Mouse (Mus musculus) gastrocnemius, postnatal 10 days (tissue): Measurements from ENCODE around the gene A630023A22Rik. TPM values are rescaled to one million over a fixed set of nuclear protein-coding genes. Genes with fewer than 3 reads are reported as not detected.

Experiments
- DNase-seq: peaks from one replicate; pipeline ENCODE4 v3.0.0; 2021; ENCODE audit warnings: mixed read lengths
- long read RNA-seq, 2 experiments: library from polyadenylated mRNA; stranded (forward); transcript quantifications; one replicate each; pipeline ENCODE4 v2.0.0; 2021
- total RNA-seq, 2 experiments: library from RNA; stranded (reverse); gene quantifications; 2 replicates each; pipeline ENCODE4 v1.2.3; 2021

The A630023A22Rik gene
- total RNA-seq: not detected
- long read RNA-seq, experiment 1: 0 reads
- long read RNA-seq, experiment 2: 0 reads

DNA sequence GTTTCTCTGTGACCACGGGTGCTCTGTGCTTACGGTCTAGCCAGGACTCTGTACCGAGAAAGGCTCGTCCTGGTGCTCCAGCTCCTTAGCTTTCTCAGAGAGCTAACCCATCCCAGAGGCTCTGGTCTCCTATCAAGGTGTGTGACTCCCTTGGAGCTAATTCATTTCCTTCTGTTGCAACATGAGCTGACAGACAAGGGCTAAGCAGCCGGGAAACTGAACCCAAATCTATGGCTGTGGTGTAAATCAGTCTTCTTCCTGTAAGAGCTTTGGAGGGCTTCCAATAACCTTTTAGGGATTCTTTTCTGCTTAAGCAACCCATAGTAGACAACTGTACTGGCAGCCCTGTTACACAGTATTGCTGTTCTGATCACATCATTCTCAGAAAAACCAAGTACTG, at the start of gene A630023A22Rik:
TSS of gene A630023A22Rik (minus strand) at position 154 of the 400 bp plus-strand sequence.
- DNase-seq: no peak

- peak; percentile 48 for DNase-seq
Observed at GRCm38 (mm10) chr14:34152342-34152741, 49.8 kb upstream of the A630023A22Rik start, which contains the start of gene Npy4r. Npy4r (minus strand) TSS chr14:34152489.

- DNase-seq: no peak
Observed at GRCm38 (mm10) chr14:34142915-34143314, 40.4 kb upstream of the A630023A22Rik start.

- no peak for DNase-seq
Observed at GRCm38 (mm10) chr14:34142316-34142715, 39.8 kb upstream of the A630023A22Rik start.

DNA sequence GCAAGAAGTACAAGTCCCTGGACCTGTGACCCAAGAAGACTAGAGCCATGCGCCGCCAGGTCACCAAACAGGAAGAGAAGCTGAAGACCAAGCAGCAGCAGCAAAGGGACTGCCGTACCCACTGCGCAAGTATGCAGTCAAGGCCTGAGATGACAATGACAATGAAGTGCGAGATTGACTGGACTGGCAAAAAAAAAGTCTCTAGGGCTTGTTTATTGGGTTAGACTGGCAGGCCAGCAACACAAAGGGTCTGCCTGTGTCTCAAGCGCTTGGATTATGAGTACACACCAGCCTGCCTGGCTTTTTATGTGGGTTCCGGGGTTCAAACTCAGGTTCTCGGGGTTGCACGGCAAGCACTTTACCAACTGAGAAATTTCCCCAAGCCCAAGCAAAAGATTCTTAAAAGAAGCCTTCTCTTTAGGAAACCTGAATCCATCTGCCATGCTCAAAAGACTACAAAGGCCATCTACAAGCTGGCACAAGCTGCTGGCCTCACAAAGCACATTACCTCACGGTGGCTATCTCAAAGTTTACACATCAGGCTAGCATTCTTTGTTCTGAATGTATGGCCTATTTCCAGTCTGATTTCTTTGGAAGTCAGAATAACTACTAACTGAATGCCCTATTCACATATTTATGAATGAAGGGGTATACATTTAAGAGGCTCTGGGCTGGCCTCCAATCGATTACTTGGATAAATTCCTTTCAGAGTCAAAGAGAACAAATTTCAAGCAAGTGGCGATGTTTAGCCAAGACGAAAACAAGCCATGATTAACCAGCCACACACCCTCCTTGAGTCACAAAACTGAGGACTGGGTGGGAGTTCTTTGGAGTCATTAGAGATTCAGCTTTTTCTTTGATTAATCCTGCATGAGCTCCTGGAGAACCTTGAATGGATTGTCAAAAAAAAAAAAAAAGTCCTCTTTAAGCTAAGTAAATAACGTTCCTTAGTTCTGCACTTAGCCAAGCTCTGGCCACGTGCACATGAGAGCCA, 37.4 kb upstream of the A630023A22Rik start:
- DNase-seq: no peak

- DNase-seq: no peak
Observed at GRCm38 (mm10) chr14:34135391-34135790, 32.8 kb upstream of the A630023A22Rik start.

- no peak for DNase-seq
Observed at GRCm38 (mm10) chr14:34131216-34131615, 28.7 kb upstream of the A630023A22Rik start.

- no peak for DNase-seq
Observed at GRCm38 (mm10) chr14:34121691-34122090, 19.1 kb upstream of the A630023A22Rik start.

DNA sequence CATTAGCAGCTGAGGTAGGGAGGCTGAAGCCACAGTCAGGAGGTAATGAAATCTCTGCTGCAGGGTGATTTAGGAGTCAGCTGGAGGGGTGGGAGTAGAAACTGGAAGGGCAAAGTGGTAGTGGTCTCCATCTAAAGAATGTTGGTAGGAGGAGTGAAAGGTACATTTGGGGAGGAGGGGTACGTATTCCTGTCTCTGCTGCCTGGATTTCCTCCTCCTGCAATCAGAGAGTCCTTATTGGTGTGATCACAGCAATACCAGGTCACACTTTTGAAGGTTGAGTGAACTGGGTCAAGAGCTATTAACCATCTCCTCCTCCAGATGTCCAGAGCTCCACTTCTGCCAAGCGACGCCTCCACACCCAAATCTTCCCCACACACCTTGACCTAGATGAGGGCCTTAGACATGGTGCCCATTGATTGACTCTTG, 18.4 kb upstream of the A630023A22Rik start:
- DNase-seq: no peak

DNA sequence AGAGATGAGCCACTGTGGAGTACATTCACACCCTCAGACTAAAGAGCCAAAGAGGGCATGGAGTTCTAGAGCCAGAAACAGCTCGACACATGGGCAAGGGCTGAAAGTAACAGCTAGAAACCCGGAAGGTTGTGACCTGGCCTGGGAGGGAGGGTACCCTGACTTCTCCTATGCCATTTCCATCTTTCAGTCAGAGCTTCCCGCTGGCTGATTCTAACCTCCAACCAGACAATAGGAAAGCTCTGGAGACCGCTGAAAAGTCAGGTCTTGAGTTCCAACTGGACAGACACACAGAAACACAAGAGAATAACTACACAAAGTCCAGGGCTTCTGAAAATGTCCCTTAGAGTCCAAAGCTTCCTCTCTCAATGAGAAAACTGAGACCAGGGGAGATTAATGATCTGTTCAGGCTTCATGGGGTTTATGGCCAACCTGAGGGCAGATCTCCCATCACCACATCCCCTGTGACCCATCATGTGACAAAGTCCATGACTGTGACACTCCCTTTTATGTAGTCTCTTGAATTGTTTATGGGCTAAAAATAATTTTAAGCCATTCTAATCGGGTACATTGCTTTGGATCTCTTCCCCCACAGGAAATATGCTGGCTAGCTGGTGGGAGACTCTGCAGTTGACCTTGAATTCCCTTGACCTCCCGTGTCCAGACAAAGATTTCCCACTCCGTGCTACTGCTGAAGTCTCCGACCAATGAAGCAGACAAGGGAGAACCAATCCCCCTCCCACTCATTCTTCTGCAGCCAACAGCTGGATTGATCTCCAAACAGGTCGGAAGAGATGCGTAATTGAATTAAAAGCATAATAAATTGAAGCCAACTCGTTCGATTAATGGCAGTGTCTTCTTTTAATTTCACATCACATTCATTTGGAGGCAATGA, 17.7 kb upstream of the A630023A22Rik start:
- no peak for DNase-seq

- DNase-seq: no peak
Observed at GRCm38 (mm10) chr14:34119046-34119723, 16.6 kb upstream of the A630023A22Rik start.

- no peak for DNase-seq
Observed at GRCm38 (mm10) chr14:34114311-34114710, 11.8 kb upstream of the A630023A22Rik start.

DNA sequence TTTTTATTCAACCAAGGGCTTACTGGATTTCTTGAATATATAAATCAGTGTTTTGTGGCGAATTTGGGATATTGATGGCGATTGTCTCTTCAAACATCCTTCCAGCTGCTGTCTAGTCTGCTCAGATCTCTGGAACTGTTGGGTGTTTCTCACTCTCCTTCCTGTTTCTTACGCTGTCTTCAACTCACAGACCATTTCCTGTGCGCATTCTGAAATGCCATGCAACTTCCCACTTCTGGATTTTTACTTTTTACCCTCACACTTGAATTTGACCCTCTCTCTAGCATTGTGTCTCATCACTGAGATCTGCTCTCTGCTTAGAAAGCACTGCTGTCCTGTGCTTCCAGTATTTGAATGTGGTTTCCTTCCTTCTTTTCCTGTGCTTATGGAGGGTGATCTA, 5.0 kb upstream of the A630023A22Rik start:
- no peak for DNase-seq

DNA sequence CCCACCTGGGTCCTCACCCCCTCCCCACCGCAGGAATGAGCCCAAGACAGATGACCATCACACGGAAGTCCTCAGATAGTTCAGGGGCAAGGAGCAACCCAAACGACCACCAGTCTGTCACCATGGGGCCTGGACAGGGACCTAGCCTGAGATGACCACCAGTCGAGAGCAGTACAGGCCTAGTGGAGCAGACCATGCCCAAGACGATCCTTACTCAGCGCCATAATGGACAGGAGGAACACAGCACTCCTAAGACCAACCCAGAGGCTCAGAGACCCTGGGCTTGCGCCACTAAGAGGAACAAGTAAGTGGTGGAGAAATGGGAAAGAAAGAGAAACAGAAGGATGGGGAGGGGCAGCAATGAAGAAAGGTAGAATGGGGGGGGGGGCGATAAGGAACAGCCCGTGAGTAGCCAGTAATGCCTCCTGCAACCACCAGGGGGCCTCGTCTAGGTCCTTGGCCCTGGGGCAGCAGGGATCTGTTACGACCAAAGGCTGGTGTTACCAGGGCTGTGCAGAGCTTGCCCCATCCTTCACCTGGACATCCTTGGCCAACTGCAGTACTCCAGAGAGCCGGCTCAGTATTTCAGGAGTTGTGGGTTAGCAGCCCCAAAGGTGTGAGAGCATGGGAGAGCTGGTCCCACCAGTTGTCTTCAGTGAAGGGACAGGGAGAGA, 4.0 kb upstream of the A630023A22Rik start:
- peak; percentile 63 for DNase-seq

DNA sequence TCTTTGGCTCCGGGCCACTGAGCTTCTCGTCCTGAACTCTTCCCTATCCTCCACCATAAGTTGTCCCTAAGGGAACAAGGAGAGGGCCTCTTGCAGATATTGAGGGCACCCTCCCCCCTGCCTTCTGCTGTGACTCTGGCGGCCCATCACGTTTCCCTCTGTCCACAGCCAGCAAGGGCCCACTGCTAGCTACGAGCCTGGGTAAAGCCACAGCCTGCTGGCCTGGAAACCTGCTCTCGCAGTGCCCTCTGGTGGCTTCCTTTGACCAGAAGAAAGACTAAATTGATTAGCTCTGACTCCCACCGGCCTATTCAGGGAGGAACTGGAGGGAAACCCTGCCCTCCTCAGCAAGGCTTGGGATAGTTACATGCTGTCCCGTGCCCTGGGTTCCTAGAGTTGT, 2.3 kb upstream of the A630023A22Rik start:
- DNase-seq: peak; percentile 70

DNA sequence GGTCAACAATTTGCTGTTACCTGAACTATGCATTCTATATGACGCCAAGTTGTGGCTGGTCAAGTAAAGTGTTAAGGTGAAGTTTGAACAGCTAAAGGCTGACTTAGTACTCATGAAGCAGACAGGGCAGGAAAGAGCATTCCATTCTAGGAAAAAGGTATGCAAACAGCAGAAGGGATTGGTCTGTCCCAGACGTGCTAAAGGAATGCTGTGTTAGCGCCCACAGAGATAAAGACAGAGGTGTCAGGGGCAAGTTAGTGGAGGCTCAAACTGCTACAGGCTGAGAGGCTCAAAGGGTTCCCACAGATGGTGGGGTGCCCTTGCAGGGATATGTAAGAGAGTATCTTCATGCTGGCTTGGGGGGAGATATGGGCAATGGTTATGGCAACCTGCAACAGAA, 1.3 kb upstream of the A630023A22Rik start:
- DNase-seq: no peak

DNA sequence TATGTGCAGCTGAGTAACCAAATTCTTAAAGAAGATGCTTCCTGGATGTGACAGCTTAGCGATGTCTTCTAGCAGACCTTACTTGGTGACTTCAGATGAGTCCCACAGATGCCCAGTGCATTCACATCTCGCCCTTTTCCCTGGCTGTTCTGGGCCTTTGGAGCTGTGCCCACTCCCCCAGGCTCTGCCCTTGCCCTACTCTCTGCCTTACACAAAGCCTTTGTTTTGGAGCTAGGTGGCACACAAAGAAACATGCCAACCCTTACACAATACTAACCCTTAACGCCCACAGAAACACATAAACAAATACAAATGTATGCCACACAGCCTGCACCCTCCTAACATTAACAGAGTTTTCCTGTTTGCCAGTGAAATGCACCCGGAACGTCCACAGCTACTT, 6.4 kb downstream of the A630023A22Rik start:
- DNase-seq: no peak

DNA sequence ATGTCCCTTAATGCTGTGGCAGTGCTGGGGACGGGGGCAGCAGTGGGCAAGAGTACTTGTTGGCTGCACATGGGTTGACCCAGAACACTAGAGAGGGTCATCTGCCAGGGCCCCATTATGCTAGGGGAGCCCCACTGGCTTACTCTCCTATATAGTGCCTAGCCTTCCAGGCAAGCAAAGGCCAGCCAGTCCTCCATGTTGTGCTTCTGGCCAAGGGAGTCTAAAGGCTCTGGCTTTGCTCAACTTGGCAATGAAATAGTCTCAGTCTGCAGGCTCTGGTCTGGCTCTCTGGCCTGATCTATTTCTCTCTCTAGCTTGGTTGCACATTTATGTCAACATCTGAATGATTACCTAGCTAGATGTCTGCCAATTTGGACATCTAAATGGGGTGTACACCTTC, 9.7 kb downstream of the A630023A22Rik start:
- no peak for DNase-seq

DNA sequence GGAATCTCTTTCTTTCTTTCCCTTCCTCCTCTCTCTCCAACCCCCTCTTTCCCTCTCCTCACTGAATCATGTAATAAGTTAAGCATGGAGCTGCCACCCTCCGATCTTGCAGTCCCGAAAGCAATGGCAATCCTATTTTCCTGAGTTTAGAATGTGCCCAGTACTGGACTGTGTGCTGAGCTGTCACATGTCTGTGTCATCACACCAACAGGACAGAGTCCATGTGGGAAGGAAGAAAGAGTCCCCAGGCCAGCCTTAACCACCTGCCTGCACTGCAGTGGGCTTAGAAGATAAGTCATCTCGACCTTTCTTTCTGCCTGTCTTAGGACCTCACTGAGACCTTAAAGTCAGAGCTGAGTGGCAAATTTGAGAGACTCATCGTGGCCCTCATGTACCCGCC, 11.1 kb downstream of the A630023A22Rik start:
- no peak for DNase-seq

DNA sequence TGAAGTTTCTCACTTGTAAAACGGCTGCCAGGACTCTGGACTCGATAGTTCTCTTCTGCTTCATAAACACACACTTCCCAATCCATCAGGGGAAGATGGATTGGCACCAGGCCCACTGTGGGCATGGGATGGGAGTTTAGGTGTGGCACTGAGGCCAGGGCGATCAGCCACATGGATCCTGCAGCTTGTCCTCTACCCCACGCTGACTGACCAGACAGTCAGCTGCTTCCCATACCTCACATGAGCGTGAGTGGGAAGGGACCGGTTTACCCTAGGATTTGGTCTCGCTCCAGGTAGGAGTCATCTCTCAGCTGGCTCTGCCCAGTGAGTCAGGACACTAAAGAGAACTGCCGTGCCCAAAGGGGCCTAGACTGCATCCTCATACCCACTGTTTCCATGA, 12.8 kb downstream of the A630023A22Rik start:
- DNase-seq: no peak

DNA sequence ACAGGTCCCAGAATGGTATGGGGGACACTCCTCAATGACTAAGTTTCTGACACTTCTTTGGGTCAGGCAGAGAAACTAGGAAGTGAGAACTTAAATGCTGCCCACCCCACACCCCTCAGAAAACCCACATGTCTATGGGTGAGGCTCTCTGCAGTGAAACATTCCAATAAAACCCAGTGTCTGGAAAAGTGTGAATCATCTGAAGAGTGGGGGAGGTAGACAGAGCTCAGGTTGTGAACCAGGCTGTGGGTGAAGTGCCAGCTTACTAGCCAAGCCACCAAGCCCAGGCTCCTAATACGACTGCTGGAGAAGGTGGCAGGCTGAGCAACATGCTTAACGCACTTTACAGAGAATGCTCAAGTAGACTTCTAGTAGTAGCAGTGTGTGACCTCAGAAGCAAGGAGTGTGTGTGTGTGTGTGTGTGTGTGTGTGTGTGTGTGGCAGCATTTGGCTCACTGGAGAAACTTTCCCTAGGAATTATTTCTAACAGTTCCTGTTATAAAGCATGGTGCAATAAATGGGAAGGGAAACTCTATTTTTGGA, 14.6 kb downstream of the A630023A22Rik start:
- DNase-seq: no peak
